Mouse (Mus musculus) lung, postnatal 36 days (tissue): Measurements from ENCODE around the gene Pign.

Experiments used
- DNase-seq: peaks from one replicate; pipeline ENCODE4 v3.0.0; 2022; ENCODE audit warnings: mixed read lengths

The Pign gene

GRCm38 (mm10) chr1:105556078-105556477, 107.4 kb downstream of the Pign start:
- no peak for DNase-seq

- DNase-seq, result no peak
Measured at GRCm38 (mm10) chr1:105555192-105555718, 108.2 kb downstream of the Pign start.

- no peak for DNase-seq
Measured at GRCm38 (mm10) chr1:105553130-105553529, 110.3 kb downstream of the Pign start.

- DNase-seq, result no peak
Measured at GRCm38 (mm10) chr1:105550163-105550562, 113.3 kb downstream of the Pign start.

GRCm38 (mm10) chr1:105549648-105550047, 113.8 kb downstream of the Pign start:
- no peak for DNase-seq

GRCm38 (mm10) chr1:105543051-105543450, 120.4 kb downstream of the Pign start:
- DNase-seq, result no peak

GRCm38 (mm10) chr1:105523768-105524167, 139.7 kb downstream of the Pign start:
- no peak for DNase-seq

GRCm38 (mm10) chr1:105522321-105522720, 141.2 kb downstream of the Pign start:
- DNase-seq, result no peak

- no peak for DNase-seq
Measured at GRCm38 (mm10) chr1:105518101-105518500, 145.4 kb downstream of the Pign start.

GRCm38 (mm10) chr1:105507116-105507515, 156.4 kb downstream of the Pign start:
- no peak for DNase-seq

- no peak for DNase-seq
Measured at GRCm38 (mm10) chr1:105492626-105493025, 170.9 kb downstream of the Pign start.

- no peak for DNase-seq
Measured at GRCm38 (mm10) chr1:105489456-105489855, 174.0 kb downstream of the Pign start.

- DNase-seq, result no peak
Measured at GRCm38 (mm10) chr1:105487037-105487436, 176.4 kb downstream of the Pign start.
